Mouse (Mus musculus) left cerebral cortex, adult 18-20 months (tissue): ENCODE results near the gene Atf2. TPM values are rescaled to one million over a fixed set of nuclear protein-coding genes. Genes with fewer than 3 reads are reported as not detected.
A peak's percentile ranks its signal among the peaks of the same experiment; 100 is the strongest.
"Not testable (repeated sequence)": the region's sequence is repeated elsewhere in the genome, so short reads cannot be mapped to it uniquely, and the experiment has no call there.

Source experiments
- DNase-seq, 2 experiments: peaks; one replicate each; pipeline ENCODE4 v3.0.0; 2021 to 2022; ENCODE audit warnings: low spot score in 2 of 2, mixed read lengths in 1 of 2
- total RNA-seq, 2 experiments: library from RNA; stranded (reverse); gene quantifications; 2 replicates each; pipeline ENCODE4 v1.2.3; 2021

Gene Atf2
- total RNA-seq, 2 experiments from 2014 or later: 163 to 182 TPM

DNA sequence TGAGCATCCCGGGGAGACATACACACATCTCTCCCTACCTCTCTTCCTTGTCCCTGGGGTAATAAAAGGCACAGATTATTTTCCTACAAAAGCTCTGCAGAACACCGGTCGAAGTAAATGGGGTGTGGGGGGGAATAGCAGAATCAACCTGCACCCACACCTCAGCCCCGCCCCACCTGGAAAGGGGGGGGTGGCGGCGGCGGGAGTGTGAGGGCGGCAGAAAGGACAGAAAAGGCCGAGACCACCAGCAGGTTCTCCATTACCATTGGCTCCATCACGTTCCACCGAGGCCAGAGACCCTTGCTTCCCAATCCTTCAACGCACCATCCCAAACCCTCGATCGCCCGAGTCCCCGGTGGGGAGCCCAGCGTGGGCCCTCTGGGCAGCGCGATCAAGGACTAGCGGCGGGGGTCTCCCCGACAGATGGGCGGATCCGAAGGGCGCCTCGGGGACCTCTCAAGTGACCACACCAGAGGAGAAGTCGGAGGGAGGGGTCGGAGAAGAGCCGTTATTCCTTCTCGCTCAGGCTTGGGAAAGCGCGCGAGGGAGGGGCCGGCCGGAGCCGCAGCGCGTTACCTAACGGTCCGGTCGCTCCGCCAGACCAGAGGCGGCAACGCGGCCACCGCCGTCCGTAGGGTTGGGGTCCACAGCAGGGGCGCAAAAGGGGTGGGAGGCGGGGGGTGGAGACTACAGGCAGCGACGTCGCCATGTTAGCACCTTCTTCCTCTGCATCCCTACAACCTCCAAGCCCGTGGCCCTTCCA lies 557 bp downstream of the Atf2 start:
- peak; percentile 19 to 29 for DNase-seq

DNA sequence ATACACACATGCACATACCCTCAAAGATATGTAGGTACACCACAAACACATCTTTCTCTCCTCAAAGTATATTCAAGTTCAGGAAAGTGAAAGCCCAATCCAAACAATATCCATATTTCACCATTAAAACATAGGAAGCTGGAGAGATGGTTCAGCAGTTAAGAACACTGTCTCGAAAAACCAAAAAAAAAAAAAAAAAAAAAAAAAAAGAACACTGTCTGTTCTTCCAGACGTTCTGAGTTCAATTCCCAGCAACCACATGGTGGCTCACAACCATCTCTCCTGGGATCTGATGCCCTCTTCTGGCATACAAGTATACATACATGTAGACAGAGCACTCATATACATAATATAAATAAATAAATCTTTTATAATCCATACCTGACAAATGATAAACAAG lies 6.4 kb downstream of the Atf2 start:
- DNase-seq: no peak

DNA sequence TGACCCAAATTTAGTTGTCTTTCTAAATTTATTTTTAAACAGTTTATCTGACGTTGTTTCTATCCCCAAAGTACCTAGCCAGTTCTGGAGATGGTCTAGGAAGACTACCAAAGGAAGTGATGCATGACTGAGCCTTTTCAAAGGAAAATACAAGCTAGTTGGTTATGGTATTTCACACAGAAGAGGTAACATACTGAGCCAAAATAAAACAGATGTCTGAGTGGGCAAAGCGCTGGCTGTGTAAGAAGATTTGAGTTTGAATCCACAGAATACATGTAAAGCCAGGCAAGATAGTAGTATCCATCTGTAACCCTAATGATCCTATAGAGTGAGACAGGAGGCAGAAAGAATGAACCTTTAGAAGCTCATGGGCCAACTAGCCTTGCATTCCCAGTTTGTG lies 14.5 kb downstream of the Atf2 start:
- no peak for DNase-seq

DNA sequence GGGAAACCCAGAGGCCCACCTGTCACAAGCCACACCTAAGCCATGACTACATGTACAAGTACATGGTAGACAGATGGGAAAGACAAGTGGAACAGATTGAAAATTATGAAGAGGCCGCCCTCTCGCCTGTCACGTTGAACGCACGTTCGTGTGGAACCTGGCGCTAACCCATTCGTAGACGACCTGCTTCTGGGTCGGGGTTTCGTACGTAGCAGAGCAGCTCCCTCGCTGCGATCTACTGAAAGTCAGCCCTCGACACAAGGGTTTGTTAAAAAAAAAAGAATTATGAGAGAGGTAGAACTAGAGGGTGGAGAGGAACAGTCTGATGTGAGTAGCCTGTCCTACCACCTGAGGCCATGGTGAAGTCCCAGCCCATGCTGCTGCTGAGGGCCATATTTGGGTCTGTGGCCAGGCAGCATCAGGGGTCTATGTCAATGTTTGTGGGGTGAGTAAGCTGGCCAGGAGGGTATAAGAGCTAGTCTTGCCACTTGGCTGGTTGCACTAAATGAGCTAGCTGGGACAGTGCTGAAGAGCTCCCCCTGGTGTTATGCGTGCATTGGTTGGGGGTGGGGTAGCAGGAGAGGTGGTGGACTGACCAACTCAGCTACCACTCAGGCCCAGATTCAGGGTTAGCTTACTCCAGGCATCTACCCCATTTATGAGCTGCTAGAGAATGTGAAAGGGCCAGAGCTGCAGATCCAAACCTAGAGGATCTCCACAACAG lies 24.5 kb downstream of the Atf2 start:
- peak; percentile 50 to 58 for DNase-seq

DNA sequence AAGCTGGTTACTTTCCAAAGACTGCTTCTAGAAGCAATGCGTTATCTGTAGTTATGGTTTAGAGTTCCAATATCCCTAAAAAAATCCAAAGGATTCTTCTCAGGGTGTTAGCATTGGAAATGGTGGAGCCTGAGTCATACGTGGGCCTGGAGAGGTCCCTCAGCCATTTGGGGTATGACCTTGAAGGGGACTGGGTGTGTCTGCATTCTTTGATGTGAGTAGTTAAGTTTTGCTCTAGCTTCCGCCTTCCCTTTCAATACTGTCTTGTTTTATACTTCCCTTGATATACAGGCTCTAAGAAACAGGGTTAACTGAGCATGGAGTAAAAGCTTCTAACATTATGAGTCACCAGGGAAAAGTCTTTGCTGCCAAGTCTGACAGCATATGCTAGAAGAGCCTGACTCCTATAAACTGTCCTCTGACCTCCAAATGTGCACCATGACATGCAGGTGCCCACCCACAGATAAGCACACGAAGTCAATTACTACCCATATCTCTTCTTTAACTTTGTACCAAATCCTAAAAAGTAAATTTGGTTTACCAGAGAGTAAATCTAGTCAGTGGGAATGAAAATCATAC lies 32.3 kb downstream of the Atf2 start:
- DNase-seq: no peak

DNA sequence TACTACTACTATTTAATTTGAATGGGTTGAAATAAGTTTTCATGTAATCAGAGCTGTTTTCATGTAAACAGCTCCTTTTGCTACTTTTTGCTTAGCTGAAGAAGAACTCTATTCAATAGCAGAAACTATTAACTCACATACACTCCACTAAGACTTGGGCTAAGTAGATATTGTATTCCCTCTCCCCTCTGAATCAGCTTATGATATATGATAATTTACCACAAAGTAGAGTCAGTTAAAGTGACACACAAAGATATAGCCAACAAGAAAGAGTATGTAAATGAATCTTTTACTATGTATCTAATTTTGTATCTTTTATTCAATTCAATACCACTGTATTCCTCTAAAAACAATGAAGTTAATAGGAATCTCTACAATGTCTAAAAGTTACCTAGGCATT lies 35.1 kb downstream of the Atf2 start:
- DNase-seq: no peak

DNA sequence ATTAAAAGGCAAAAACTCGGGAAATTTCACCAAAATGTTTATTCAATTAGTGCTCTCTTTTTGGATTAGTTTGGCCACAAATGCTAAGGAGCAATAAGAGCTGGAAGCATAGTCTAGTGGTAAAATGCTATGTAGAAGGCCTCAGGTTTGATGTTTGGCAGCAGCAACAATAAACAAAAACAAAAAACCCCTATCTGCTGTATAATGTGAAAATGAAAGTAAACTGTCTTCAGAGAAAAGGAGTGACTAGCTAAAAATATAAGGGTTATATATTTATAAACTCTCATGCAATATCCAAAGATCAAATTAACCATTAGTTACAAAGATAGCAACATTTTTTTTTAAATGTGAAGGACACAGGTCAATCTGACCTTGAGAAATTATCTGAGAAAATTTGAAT lies 36.2 kb downstream of the Atf2 start:
- no peak for DNase-seq

DNA sequence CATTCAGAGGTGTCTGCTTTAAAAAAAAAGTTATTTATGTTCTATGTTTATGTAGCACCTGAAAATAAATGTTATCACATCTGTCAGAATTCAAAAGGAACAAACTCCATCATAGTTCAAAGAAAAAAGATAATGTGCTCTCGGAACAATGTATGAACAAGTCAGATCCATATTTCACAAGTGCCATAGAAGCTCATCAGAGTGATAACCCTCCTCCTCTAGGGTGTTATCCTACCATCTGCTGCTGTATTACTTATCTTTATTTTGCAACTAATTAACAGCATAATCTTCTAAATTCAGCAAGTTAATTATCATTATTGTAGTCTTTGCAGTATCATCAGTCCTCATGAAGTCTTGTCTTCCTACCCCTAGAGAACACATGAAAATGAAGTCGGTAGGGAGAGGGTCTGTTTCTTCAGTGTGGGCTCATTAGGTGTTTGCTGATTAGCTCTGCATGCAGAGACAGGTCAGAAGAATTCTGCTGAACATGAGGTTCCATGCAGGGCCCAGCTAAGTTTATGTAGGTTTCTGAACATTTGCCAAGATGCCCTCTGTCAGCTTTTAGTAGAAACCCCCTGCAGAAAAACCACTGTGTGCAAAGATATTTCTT lies 57.9 kb downstream of the Atf2 start:
- DNase-seq: no peak

DNA sequence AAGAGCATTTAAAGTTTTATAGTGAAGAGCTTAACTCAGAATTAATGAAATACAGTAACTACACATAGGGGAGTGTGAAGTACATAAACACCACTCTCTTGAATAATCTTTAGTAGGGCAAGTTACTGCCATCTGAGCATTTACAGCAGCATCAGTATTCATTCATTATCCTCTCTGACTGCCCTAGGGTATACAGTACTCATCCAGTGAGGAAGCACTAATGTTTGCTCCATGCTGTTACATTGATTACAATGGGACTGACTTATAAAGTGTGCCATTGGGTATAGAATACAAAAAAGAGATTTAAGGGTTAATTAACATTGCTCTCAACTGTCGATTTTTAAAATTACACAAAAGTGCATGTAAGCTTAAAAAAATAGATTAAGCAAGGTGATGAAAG lies 59.2 kb downstream of the Atf2 start:
- no peak for DNase-seq

DNA sequence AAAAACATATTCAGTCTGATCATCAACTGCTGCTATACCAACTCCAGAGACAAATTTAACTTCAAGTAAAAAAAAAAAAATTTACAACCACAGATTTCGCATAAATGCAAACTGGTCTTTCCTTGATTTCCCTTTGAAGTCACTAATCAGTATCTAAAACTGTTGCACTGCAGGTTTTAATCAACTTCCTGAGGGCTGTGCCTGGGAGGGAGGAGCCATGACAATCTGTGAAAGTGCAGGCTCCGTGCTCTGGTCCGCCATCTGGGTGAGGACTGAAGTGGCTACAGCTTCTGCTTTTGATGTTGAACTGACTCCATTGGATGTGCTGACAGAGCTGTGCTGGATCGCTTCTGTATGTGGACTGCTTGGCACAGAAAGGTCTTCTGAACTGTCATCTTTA lies 73.7 kb downstream of the Atf2 start:
- DNase-seq: no peak

DNA sequence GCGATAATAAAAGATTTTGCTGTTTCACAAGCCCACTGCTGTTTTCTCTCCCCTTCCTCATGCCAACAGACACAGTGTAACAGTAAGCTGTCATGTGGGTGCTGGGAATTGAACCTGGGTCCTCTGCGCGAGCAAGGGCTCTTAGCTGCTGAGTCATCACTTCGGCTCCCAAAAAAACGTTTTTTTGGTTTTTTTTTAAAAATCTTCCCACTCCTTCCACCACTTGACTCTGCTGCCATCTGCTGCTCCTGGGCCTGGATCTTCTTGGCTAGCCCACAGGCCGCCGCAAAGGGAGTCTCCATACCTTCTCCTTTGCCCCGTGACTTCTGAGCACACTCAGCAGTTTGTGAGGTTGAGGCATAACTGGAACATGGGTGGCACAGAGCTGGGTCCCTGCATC lies 84.8 kb downstream of the Atf2 start:
- DNase-seq: peak in 1 of 2 experiments; percentile 12

DNA sequence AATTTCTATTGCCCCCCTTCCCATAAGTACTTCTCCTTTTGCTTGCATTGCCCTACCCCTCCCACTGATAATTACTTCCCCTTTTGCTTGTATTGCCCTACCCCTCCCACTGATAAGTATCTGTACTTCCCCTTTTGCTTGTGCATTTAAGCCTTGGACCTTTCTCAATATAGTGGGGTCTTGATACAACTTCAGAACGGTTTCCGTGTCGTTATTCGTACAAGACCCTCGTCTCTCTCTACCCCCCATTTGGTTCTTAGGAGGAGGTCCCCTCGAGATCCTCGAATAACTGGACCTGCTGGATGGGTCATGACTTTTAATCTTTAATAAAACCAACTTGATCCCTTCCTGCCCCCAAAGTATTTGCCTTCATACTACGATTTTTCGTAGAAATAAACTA lies 92.3 kb downstream of the Atf2 start:
- not testable (repeated sequence) for DNase-seq

DNA sequence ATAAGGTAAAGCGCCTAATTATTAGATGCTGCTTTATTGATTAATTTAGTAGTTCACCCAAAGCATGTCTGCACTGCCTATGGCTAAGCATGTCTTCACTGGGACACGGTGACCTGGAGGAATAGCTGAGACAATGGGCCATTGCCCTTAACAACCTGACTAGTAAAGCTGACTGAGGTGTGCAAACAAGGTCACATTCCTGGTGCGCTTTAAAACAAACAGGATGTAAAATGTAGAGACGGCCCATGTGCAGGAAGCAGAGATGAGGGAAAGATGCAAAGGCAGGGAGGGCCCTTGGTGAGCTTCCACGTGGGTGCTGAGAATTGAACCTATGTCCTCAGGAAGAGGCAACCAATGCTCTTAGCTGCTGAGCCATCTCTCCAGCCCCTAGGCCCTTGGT lies 93.7 kb downstream of the Atf2 start:
- DNase-seq: no peak

DNA sequence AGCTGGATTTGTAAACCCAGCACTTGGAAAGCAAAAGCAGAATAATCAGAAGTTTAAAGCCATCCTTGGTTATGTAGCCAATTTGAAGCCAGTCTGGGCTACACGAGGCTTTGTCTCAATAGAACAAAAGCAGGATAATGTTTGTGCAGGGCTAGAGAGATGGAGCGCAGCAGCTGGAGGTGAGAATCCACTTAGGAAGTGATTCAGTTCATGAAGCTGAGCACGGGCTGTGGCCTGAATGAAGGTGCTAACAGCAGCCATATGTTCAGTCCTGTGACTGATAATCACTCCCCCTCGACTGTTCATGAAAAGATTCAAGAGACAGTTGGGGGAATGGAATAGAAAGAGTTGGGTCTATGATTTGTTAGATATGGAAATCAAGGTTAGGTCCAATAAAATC lies 94.3 kb downstream of the Atf2 start:
- no peak for DNase-seq

DNA sequence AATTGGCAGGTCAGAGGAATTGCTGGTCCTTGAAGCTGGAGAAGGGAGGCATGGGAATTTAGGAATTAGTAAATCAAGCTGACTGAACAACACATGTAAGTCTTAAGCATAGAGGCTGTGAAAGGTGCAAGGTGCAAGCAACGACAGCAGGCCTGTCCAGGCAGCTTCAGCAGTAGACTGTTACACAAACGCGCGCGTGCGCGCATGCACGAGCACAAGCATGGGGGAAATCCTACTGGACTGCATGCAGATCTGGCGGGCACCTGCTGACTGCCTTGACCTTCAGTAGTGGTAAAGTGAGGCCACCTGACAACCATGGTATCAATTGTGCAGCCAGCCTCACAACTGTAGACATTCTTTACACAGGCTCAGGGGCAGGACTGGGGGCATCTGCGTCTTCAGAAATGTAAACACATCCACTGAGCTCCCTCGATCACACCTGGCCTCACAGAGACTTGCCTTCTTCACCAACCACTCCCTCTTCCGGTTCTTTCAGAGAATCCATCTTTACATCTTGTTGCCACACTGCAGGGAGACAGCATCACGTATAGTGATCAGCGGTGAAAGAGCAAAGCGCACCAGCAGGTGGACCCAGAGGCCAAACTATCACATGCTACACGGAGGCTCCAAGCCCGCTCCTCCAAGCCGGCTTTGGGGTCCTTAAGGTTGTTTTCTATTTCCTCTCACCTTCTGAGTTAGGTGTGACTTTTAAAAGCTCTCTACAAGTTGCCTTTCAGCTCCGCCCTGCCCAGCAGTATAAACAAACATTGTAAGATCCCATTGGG lies 100.4 kb downstream of the Atf2 start:
- no peak for DNase-seq

DNA sequence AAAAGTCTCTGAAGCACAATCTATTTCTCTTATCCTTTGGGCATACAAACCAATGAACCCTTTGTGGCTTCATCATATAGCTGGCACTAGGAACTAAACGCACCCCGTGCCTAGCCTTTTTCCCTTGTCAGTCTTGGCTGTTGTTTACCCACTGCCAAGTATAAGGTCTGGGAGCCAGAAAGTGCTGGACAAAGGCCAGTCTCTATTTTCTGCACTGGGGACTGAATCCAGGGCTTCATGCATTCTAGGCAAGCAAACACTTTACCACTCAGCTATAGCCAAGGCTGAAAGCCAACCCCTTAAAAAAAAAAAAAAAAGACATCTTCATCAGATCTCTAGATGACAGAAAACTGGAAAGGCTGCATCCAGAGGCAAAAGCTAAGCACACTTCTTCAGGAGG lies 102.1 kb downstream of the Atf2 start:
- DNase-seq: no peak

DNA sequence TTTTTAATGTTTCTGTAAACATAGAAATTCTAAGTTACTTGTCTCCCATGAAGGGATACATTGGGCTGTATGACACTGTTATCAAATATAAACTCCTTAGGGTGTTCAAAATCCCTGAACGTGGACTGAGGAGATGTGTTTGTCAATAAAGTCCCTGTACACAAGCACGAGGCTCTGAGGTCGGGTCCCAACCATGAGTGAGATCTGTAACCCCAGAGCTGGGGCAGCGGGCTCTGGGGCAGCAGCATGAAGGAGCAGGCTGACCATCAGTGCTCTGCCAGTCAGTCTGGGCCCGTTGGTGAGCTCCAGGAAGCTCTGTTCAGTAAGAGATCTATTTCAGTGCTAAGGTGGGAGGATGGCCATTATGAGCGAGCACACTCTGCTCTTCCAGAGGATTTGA lies 104.0 kb downstream of the Atf2 start:
- DNase-seq: no peak

DNA sequence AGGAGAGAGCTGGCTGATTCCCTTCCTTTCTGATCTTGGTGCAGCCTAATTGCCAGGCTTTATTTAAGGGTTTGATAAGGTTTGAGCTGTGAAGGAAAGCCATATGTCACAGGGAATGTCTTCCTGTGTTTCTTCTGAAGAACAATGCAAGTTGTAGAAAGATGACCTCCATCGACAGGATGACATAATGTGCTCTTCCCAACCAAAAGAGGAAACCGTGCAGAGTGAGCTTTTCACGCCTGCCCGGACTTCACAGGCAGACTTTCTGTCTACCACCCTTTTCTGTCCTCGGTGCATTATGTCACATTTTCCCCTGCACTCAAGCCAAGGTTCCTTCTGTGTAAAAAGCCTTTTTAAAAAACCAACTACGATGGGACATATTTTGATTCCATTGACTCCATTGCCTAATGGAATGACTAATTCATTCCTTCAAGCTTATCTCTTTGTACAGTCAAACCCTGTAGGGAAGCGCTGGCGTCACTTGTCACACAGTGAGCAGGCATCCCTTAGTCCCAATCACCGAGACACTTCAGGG lies 110.0 kb downstream of the Atf2 start:
- no peak for DNase-seq

DNA sequence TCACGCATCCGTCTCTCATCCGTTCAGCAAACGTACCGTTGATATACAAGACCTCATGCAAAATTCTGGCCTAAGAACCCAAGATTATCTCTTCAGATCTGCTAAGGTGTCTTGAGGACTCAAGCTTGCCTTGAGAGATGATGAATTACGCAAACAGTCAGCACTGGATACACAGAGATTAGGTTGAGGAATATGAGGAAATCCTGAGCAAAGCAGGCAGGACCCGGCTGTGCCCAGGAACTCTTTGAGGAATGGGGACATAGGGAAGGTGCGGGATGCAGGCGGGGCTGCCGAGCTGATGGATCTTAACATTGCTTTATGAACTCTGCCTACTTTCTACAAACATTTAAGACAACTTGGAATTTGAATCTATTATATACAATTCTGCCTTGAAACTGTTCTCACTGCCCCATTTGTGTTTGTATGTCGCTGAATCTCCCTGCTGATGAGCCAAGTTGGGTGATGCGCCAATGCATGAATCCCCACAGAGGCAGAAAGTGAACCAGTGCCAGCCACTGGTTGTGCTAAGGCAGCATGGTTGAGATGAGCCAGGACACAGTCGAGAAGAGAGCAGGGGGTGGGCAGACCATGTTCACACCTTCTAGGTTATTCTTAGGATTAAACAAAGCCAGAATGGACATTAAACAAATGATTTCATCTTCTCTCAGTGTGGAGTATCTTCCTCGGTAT lies 112.0 kb downstream of the Atf2 start:
- DNase-seq: no peak

DNA sequence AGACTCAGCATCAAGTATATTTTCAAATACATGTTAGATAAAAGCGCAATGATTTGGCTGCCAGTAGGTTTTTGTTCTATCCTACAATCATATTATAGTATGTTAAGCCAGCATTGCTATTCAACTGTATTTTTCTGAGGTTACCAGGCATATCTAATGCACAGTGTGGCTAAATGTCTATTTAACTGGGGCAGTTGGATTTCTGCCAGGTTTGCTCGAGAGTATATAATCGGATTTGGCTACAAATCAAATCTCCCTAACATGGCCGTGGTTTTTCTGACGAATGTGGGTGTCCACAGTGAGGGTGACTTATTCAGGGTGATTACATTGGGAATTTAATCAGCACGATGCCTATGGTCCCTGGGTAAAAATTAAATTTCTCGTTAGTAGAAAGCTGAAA lies 112.6 kb downstream of the Atf2 start:
- no peak for DNase-seq
